In genomic region chr9:73068688-73069087, GRCm38 (mm10) we compare ENCODE assay signal across 15 mouse cellular contexts. TPM values are rescaled to one million over a fixed set of nuclear protein-coding genes. Genes with fewer than 3 reads are reported as not detected.
DNase-seq lines count a peak whose midpoint lies in the region; ATAC-seq lines count a peak whose summit lies in the region.
"Had no signal": no experiment of that assay in that cellular context is flagged by ENCODE, and none has a peak within 500 bp of the region (broad histone marks: within the 10 kb centered on the region; RNA-seq: fewer than 3 reads in every experiment).

No protein-coding gene starts in this region.

- H3K4me1 ChIP-seq in hindbrain, embryonic 13.5 days (replicated peaks): peaks cover 21% of the 10 kb centered on the region

- peak; percentile 38 for ATAC-seq in granulocyte monocyte progenitor cell, adult 5-6 weeks (replicated peaks; ENCODE audit: poor library complexity, severe bottlenecking)
- no peak for ATAC-seq in hindbrain, embryonic 13.5 days (ENCODE audit: low FRiP score)

- no peak overlapping the region for H3K4me3 ChIP-seq in hindbrain, embryonic 13.5 days
- H3K4me3 ChIP-seq: forebrain, embryonic 12.5 days; limb, embryonic 13.5 days had no signal

- DNase-seq in kidney, adult 11 months: peak; percentile 27
- DNase-seq in kidney, adult 9 months: no peak
- DNase-seq in 416B (ENCODE audit: low read depth) (peak; percentile 92), adipocyte (ENCODE audit: low spot score) (no peak)
- peak; percentile 47 for DNase-seq in lung, postnatal 10 days
- DNase-seq in layer of hippocampus, adult 11-12 months (ENCODE audit: low spot score): no peak
- DNase-seq: adrenal gland, postnatal 25 days; gastrocnemius, postnatal 36 days; layer of hippocampus, postnatal 36 days had no signal

- no peak overlapping the region for H3K4me2 ChIP-seq in hindbrain, embryonic 13.5 days
- H3K4me2 ChIP-seq: forebrain, embryonic 12.5 days; limb, embryonic 13.5 days had no signal

- no peaks in the 10 kb centered on the region for H3K27me3 ChIP-seq in hindbrain, embryonic 13.5 days
- H3K27me3 ChIP-seq: CH12.LX; forebrain, embryonic 12.5 days; limb, embryonic 13.5 days had no signal

- H3K36me3 ChIP-seq in hindbrain, embryonic 13.5 days: no peaks in the 10 kb centered on the region
- H3K36me3 ChIP-seq: forebrain, embryonic 12.5 days; limb, embryonic 13.5 days had no signal

- WGBS in hindbrain, embryonic 13.5 days: 86% methylated on average over 6 of the region's 6 CpGs

- H3K9ac ChIP-seq in hindbrain, embryonic 13.5 days: no peak overlapping the region
- H3K9ac ChIP-seq: forebrain, embryonic 12.5 days; limb, embryonic 13.5 days had no signal

- H3K9me3 ChIP-seq in hindbrain, embryonic 13.5 days: no peaks in the 10 kb centered on the region
- H3K9me3 ChIP-seq: forebrain, embryonic 12.5 days; limb, embryonic 13.5 days had no signal

- no peak overlapping the region for H3K27ac ChIP-seq in hindbrain, embryonic 13.5 days
- H3K27ac ChIP-seq: forebrain, embryonic 12.5 days; limb, embryonic 13.5 days had no signal

RNA-seq across cellular contexts. Expression of gene Rab27a, which starts 24.0 kb away (rescaled TPM):
- total RNA-seq in granulocyte monocyte progenitor cell, adult 5-6 weeks (2014; fragmentation: Nextera tagmentation): 92.8 and 93.0 TPM in 2 replicates
- 171 and 187 TPM in 2 replicates for total RNA-seq in granulocyte monocyte progenitor cell, adult 5-6 weeks (2017)
- 1.3 and 2.3 TPM in 2 replicates for polyA plus RNA-seq in hindbrain, embryonic 13.5 days (2015; fragmentation: Nextera tagmentation; extraction: Ambion mirVana)

RNA-seq across cellular contexts. Expression of gene Pigb, which starts 28.5 kb away (rescaled TPM):
- 32.5 and 38.2 TPM in 2 replicates for total RNA-seq in granulocyte monocyte progenitor cell, adult 5-6 weeks (2014; fragmentation: Nextera tagmentation)
- 7.3 and 9.1 TPM in 2 replicates for total RNA-seq in granulocyte monocyte progenitor cell, adult 5-6 weeks (2017)
- polyA plus RNA-seq in hindbrain, embryonic 13.5 days (2015; fragmentation: Nextera tagmentation; extraction: Ambion mirVana): 13.4 and 14.1 TPM in 2 replicates

RNA-seq across cellular contexts. Expression of gene Khdc3, which starts 32.9 kb away (rescaled TPM):
- 1.6 and 7.0 TPM in 2 replicates for total RNA-seq in granulocyte monocyte progenitor cell, adult 5-6 weeks (2014; fragmentation: Nextera tagmentation)
- 1.8 TPM in 1 of 2 replicates, not detected in the other for total RNA-seq in granulocyte monocyte progenitor cell, adult 5-6 weeks (2017)
- 0.26 TPM in 1 of 2 replicates, not detected in the other for polyA plus RNA-seq in hindbrain, embryonic 13.5 days (2015; fragmentation: Nextera tagmentation; extraction: Ambion mirVana)
- total RNA-seq: gastrocnemius, postnatal 36 days had no signal
- polyA plus RNA-seq: forebrain, embryonic 12.5 days had no signal

RNA-seq across cellular contexts. Expression of gene Gm20509, which starts 33.6 kb away (rescaled TPM):
- not detected in 2 replicates for total RNA-seq in granulocyte monocyte progenitor cell, adult 5-6 weeks (2014; fragmentation: Nextera tagmentation)
- not detected in 2 replicates for total RNA-seq in granulocyte monocyte progenitor cell, adult 5-6 weeks (2017)
- polyA plus RNA-seq in hindbrain, embryonic 13.5 days (2015; fragmentation: Nextera tagmentation; extraction: Ambion mirVana): not detected in 2 replicates
- total RNA-seq: CH12.LX; gastrocnemius, postnatal 36 days; layer of hippocampus, postnatal 36 days had no signal
- polyA plus RNA-seq: forebrain, embryonic 12.5 days; hindbrain, embryonic 16.5 days; limb, embryonic 13.5 days had no signal

RNA-seq across cellular contexts. Expression of gene Rsl24d1, which starts 44.5 kb away (rescaled TPM):
- 87.9 and 106 TPM in 2 replicates for total RNA-seq in granulocyte monocyte progenitor cell, adult 5-6 weeks (2014; fragmentation: Nextera tagmentation)
- 172 and 197 TPM in 2 replicates for total RNA-seq in granulocyte monocyte progenitor cell, adult 5-6 weeks (2017)
- polyA plus RNA-seq in hindbrain, embryonic 13.5 days (2015; fragmentation: Nextera tagmentation; extraction: Ambion mirVana): 114 and 115 TPM in 2 replicates

Comparison
In these comparisons a context has a peak if more than half of its experiments do, and no peak if none do; other contexts are left out.
1. DNase-seq: peak in kidney, adult 11 months (single experiment), 416B (single experiment) and lung, postnatal 10 days (single experiment); none in kidney, adult 9 months (single experiment), adipocyte (single experiment) and layer of hippocampus, adult 11-12 months (single experiment).